Mouse (Mus musculus) WW6 (cell line): ENCODE measurements around the gene St7l.
"Not testable (repeated sequence)": the region's sequence is repeated elsewhere in the genome, so short reads cannot be mapped to it uniquely, and the experiment has no call there.

Experiments
- DNase-seq: peaks from one replicate; pipeline ENCODE4 v3.0.0-alpha.2; 2013; ENCODE audit warnings: low read depth, low spot score

The St7l gene

DNA sequence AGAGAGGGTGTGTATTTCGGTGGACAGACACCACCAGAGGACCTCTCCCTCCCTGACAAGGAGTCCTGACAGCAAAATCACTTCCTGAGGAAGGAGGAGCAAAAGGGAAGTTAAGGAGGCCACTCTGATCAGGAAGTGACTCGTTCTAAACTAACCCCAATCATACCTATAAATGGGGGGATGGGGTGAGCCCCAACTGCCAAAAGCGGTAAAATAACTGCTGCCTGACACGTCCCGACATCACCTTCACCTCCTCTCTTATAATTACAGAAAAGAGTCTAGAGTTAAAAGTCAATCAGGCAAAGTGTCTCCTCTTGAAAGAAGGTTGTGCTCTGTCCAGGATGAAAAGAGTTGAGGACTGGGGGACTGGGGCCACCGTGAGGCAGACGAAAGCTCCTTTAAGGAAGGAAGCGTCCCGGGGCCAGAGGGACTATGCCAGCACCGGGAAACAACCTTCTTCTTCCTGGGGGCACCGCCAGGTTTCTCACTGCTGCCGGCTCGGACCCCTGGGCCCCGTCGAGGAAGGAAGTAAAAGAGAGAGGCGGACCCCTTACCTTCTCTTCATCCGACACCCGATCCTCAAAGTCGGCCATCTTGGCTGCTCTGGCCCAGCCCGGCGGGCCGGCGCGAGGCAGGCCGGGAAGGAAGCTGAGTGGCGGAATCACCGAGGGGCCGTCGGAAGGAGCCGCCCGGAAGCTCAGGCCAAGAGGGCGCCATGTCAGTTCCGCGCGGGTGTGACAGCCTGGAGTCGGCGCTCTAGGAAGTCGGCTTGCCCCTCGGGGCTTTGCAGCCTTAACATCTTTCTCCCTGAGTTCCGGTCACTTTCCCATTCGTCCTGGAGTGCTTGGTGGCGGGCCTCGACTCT lies at the start of gene St7l, which contains the start of gene Capza1:
St7l (plus strand) TSS at position 220 of the 865 bp plus-strand sequence.
Capza1 (minus strand) TSS at position 720 of the 865 bp plus-strand sequence.
- DNase-seq, result peak; percentile 55

DNA sequence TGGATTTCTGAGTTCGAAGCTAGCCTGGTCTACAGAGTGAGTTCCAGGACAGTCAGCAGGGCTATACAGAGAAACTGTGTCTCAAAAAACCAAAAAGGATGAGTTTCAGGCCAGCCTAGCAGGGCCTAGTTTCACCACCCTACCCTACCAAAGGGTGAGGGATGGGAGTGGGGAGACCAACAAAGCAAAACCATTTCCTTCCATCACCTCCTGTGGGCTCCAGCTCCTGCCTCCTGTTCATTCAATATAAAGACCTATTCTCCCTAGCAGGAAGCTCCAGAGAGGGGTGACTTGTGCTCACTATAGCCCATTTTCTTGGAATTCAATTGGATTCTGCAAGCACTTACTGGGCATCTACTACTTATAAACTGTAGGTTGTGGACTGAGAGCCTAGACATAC lies 49.1 kb upstream of the St7l start:
- DNase-seq, result no peak

GRCm38 (mm10) chr3:104815346-104815745 lies 48.5 kb upstream of the St7l start:
- DNase-seq, result no peak

- DNase-seq, result no peak
These were observed 47.7 kb upstream of the St7l start for GRCm38 (mm10) chr3:104816130-104816529.

- no peak for DNase-seq
These were observed 46.3 kb upstream of the St7l start for GRCm38 (mm10) chr3:104817481-104817990.

GRCm38 (mm10) chr3:104817991-104818748 lies 45.6 kb upstream of the St7l start, which contains the start of gene Mov10:
Gene Mov10 (minus strand): TSS chr3:104818563.
- peak; percentile 71 for DNase-seq

GRCm38 (mm10) chr3:104818749-104819134 lies 45.1 kb upstream of the St7l start:
- no peak for DNase-seq

- no peak for DNase-seq
These were observed 43.4 kb upstream of the St7l start for GRCm38 (mm10) chr3:104820426-104820825.

DNA sequence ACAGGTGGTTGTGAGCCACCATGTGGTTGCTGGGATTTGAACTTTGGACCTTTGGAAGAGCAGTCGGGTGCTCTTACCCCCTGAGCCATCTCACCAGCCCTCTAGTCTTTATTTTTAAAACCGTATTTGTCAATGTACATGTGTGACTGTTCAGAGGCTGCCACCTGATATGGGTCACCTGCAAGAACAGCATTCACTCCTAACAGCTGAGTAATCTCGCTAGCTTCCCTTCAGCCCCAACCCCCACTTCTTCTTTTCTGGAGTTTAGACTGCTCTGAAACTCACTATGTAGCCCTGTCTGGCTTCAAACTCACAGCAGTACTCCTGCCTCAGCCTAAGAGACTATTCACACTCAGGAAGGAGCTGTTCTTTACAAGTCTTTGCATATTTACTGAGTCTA lies 41.4 kb upstream of the St7l start:
- no peak for DNase-seq

- no peak for DNase-seq
These were observed 28.0 kb upstream of the St7l start for GRCm38 (mm10) chr3:104835797-104836196.

DNA sequence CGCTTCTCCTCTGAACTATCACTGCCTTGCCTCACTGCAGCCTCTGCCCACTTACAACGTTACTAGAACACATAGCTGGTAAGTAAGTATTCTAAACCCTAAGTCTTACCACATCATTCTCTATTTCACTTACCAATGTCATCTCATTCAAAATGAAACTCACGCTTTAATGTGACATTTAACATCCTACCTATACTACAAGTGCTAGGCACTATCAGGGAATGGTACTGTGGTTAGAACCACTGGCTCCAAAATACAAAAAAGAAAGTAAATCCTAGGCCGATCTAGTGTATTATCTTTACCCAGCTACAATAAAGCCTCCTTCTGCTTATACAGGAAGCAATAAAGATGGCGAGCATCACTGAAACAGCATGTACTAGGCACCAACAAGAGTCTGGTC lies 22.8 kb upstream of the St7l start:
- DNase-seq, result no peak

- no peak for DNase-seq
These were observed 17.2 kb upstream of the St7l start for GRCm38 (mm10) chr3:104846601-104847000.

DNA sequence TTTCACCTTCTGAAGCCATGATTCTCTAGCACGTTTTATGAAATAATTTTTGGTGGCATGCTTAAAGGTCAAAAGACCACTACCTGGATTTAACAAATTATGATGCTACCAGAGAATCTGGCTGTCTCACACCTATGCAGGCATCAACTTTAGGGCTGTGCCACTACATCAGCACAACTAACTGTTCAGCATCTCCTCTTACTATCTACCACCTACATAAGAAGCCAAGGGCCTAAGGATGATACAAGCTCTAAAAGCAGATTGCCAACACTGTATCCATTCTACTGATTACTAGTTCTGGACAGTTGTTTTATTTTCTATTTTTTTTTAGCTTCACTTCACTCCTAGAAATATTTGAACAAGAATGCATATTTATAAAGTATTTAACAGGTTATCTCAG lies 9.3 kb upstream of the St7l start:
- DNase-seq, result no peak

DNA sequence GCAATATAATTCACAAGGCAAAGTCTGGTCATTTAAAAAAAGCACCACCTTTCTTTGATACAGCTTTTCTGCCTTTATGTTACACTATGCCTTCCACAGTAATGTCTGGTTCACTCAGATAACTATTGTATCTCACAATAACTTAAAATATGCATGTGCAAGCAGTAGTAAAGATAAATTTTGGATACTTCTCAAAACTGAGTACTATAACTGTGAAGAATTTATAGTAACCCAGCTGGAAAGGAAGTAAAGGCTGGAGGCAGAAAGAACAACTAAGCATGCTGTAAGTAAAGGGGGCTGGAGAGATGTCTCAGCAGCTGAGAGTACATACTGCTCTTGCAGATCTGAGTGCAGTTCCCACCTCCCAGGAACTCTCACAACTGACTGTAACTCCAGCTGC lies 8.9 kb upstream of the St7l start:
- DNase-seq, result no peak

DNA sequence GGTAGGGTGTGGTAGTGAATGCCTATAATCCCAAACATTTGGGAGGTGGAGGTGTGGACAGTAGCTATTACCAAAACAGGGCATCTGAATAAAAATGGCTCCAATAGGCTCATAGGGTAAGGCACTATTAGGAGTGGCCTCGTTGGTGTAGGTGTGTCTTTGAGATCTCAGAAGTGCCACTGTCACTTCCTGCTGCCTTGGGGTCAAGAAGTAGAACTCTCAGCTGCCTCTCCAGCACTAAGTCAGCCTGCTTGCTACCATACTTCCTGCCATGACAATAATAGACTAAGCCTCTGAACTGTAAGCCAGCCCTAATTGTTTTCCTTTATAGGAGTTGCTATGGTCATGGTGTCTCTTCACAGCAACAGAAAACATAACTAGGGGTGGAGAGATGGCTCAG lies 7.7 kb upstream of the St7l start:
- no peak for DNase-seq

DNA sequence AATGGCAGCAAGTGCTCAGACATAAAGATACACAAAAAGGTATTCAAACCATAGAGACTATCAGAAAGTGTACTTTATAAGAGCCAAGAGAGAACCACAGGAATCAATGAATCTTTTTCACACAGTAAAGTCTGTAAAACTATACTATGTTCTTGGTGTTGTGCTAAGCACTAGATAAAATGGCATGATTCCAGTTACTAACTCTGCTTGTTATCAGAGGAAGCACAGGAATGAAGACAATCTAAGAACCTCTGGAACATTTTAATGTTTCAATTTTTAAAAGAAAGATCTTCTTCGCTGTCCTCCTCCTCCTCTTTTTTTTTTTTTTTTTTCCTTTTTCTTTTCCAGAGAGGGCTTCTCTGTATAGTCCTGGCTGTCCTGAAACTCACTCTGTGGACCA lies 5.2 kb upstream of the St7l start:
- no peak for DNase-seq

DNA sequence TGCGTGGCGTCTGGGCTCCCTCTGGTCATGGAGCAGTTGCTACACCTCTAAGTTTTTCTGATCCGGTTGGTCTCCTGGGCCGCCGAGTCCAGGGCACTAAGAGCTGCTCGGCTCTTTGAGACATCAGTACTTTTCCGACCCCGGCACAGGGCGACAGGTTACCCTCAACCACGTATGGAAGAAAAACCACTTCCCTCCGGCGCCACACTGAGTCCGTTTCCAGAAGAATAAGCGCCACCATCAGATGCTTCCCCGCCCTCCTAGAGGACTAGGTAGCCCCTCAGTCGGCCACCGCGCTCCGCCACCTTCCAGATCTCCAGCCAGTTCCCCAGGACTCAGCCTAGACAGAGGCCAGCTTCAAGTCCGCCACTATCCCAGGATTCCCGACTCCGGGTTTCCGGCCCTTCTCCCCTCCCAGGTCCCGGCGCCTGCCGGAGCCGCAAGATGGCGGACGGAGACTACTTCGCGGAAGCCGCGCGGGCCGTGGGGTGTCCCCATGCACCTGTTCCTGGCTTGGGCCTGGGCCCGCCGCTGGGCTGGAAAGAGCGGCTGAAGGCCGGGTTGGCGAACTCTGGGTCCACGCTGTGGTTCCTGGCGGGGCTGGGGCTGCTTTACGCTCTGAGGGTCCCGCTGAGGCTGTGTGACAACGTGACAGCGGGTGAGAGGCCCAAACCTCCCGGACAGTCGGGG lies 991 bp downstream of the St7l start:
- peak; percentile 47 for DNase-seq

- DNase-seq, result no peak
These were observed 1.6 kb downstream of the St7l start for GRCm38 (mm10) chr3:104865341-104865788.

DNA sequence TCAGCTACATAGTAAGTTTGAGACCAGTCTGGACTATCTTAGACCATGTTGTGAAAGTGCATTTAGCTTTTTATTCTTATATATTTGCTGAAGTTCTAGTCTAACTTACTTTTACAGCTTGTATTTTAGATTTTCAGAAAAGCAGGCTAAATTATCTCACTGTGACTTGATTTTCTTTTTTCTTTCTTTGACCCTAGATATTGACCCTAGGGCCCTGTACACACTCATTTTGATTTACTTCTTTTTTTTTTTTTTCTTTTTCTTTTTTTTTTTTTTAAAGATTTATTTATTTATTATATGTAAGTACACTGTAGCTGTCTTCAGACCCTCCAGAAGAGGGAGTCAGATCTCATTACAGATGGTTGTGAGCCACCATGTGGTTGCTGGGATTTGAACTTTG lies 2.9 kb downstream of the St7l start:
- DNase-seq, result not testable (repeated sequence)

DNA sequence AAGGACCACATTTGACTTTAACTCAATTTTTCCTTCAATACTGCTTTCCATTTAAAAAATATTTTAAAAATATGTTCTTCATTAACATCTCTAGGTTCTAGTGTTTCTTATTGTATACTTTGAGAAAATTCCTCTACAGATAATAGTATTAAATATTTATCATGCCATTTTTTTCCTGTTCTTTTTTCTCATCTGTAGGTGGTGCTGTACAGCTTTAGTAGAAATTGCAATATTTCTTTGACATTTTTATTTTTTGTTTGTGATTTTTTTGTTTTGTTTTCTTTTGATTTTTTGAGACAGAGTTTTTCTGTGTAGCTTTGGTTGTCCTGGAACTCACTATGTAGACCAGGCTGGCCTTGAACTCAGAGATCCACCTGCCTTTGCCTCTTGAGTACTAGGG lies 5.8 kb downstream of the St7l start:
- DNase-seq, result no peak

GRCm38 (mm10) chr3:104888585-104888984 lies 24.8 kb downstream of the St7l start:
- DNase-seq, result no peak

DNA sequence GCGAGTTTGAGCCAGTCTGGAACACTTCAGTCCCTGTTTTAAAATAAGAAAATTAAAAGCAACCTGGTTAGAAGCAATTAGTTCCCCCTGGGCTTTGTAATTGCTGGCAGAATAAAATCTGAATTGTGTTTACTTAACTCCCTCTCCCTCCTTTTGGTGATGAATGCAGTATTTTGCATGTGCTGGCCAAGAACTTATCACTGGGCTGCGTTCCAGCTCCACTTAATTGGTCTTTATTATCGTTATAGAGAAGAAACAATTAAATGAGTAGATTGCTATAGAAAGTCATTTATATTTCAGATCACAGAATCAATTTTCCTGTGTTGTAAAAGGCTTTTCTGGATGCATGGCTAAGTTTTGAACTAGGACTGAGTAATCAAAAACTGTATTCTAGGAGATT lies 32.3 kb downstream of the St7l start:
- DNase-seq, result no peak
